Mouse (Mus musculus) cerebellum, adult 11-12 months (tissue): ENCODE data around the gene Gm4779.
"Not testable (repeated sequence)": the region's sequence is repeated elsewhere in the genome, so short reads cannot be mapped to it uniquely, and the experiment has no call there.

Experiments
- DNase-seq: peaks from one replicate; pipeline ENCODE4 v3.0.0; 2022

Gene Gm4779

GRCm38 (mm10) chrX:101794342-101794741 is at the start of gene Gm4779, which contains the start of gene 8030474K03Rik:
Gene Gm4779, minus strand, starts transcription at chrX:101794423.
Gene 8030474K03Rik, plus strand, starts transcription at chrX:101794656.
- DNase-seq = no peak

DNA sequence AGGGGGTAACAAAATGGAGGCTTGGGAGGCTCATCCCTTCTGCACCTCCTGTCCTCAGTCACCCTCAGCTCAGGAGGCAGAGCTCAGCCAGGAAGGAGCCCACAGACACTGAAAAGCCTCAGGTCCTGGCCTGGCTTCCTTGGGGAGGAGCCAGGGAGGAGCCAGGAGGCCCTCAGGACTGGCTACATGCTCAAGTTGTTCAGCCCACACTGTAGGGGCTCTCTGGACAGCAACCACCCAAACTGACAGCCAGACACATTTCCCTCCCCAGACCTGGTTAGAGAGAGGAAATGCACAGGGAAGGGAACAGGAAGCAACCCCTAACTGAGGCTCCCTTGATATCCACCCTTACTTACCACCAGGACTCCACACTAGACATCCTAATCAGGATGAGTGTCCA is 25.8 kb upstream of the Gm4779 start:
- not testable (repeated sequence) for DNase-seq

GRCm38 (mm10) chrX:101819163-101819562 is 24.9 kb upstream of the Gm4779 start:
- no peak for DNase-seq

- DNase-seq = no peak
Measured at GRCm38 (mm10) chrX:101811750-101812149, 17.5 kb upstream of the Gm4779 start.

- DNase-seq = peak; percentile 22
Measured at GRCm38 (mm10) chrX:101805512-101805911, 11.3 kb upstream of the Gm4779 start.

DNA sequence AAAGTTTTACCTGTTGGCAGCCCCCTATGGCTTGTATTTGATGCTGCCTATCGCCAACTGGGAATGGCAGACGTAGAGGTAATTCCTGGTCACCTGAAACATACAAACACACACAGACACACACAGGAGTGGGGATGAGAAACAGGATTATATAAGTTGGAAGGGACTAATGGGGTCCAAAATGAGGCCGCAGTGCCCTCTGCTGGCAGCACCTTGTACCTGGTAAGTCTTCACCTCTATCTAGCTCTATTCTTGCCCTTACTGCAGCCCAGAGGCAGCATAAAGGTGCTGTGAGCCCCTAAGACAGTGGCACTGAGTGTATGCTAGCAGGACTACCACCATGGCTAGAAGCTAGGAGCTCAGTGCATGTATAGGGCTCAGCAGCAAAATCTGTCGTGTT is 2.7 kb downstream of the Gm4779 start:
- DNase-seq = peak; percentile 41

GRCm38 (mm10) chrX:101772035-101772434 is 22.2 kb downstream of the Gm4779 start:
- DNase-seq = no peak

GRCm38 (mm10) chrX:101770307-101770706 is 23.9 kb downstream of the Gm4779 start:
- no peak for DNase-seq

DNA sequence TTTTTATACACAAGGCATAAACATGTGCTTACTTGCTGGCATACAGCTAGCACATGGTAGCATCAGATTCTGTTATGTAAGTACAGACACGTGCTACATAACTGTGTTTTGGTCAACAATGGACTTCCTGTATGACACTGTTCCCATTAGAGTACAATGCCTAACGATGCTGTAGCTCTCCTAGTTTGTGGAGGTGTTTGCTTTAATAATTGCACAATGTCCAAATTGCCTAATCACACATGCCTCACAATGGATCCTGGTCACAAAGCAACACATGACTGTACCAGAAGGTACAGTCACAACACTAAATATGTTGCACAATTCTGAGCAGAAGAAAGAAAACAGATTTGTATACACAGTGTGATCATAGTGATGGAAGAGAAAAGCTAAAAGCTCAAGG is 24.7 kb downstream of the Gm4779 start:
- DNase-seq = no peak

GRCm38 (mm10) chrX:101767280-101767679 is 26.9 kb downstream of the Gm4779 start:
- no peak for DNase-seq

DNA sequence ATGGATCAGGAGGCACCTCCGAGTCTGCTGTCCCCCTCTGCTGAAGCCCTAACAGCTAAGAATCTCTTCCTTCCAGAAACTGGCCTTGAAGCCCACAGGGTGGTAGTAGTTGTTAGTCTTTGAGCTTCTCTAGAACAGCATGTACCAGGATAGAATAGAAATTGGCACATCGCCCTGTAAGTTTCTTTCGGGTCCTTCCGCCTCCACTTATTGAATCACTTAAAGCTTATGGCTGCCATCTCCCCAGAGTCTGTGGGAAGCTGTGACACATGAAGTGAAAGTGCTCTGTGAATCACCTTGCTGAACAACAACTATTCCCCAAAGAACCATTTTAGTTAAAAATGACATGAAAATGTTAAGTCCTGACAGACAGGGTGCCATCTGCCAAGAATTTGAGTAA is 29.1 kb downstream of the Gm4779 start:
- DNase-seq = no peak

DNA sequence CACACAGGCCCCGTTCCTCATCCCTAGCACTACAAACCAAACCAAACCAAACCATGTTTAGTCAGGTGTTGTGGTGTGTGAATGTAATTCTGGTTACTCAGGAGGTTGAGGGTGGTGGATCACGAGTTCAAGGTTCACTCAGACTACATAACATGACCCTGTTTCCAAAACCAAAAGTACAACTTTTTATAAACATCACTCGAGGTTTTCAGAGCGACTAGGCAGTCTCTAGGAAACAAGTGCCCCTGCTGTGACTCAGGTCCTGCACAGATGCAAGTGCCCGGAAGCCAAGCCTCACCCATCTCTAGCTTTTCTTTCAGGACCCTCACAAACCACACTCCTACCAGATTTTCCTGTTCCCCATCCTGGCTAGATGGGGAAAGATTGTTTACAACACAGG is 29.6 kb downstream of the Gm4779 start:
- no peak for DNase-seq

DNA sequence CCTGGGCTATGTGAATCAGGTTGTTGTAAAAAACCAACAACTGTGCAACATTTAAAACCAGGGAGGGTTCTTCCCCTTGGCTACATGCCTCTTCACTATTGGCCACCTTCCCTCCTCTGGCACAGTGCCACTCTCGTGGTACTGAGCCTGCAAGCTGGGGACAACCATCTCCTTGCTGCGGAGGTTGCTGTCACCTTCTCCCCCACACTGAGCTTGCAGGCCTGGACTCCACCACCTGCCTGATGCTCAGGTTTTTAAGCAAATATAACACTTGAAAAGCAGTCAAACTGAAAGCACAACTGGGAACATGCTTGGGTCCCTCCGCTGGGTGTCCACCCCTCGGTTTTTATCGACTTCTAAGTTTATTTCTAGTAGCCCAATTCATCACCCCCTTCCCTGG is 39.7 kb downstream of the Gm4779 start:
- DNase-seq = peak; percentile 7

GRCm38 (mm10) chrX:101750144-101750543 is 44.1 kb downstream of the Gm4779 start:
- DNase-seq = no peak

- no peak for DNase-seq
Measured at GRCm38 (mm10) chrX:101741064-101741433, 53.2 kb downstream of the Gm4779 start.

- no peak for DNase-seq
Measured at GRCm38 (mm10) chrX:101740335-101741063, 53.7 kb downstream of the Gm4779 start.
